Mouse (Mus musculus) CH12.LX (cell line): ENCODE results near the gene Arnt. TPM values are rescaled to one million over a fixed set of nuclear protein-coding genes. Genes with fewer than 3 reads are reported as not detected.

Experiments
- DNase-seq: peaks from one replicate; pipeline ENCODE4 v3.0.0-alpha.2; 2013; ENCODE audit errors: extremely low read depth
- H3K27ac ChIP-seq: 2 replicates; pipeline ENCODE4 v1.5.1; 2012; ENCODE audit warnings: low read depth, mild to moderate bottlenecking, control low read depth, moderate library complexity; ENCODE audit not compliant: insufficient read depth
- H3K27me3 ChIP-seq: replicated peaks from 2 replicates; pipeline ENCODE3; 2012; ENCODE audit warnings: inconsistent platforms
- H3K36me3 ChIP-seq, 2 experiments: replicated peaks in 1 of 2; 2 replicates each; pipeline versions ENCODE3 to v1.6.1; 2012; ENCODE audit warnings: inconsistent platforms in 1 of 2, low read length in 1 of 2, mild to moderate bottlenecking in 1 of 2, mixed read lengths in 1 of 2, moderate library complexity in 1 of 2; ENCODE audit not compliant: control insufficient read depth in 1 of 2, insufficient read depth in 1 of 2
- H3K4me1 ChIP-seq, 2 experiments: 2 replicates each; pipeline ENCODE4 v1.6.1; 2012; ENCODE audit warnings: inconsistent platforms in 1 of 2, moderate library complexity in 1 of 2; ENCODE audit not compliant: insufficient read depth in 2 of 2, control insufficient read depth in 1 of 2
- H3K4me2 ChIP-seq: 2 replicates; pipeline ENCODE4 v1.6.1; 2012; ENCODE audit warnings: low read depth, mild to moderate bottlenecking, control low read depth; ENCODE audit not compliant: poor library complexity, insufficient read depth, severe bottlenecking
- H3K4me3 ChIP-seq, 3 experiments: fragments of 150-350 bp in 1 of 3; sonication (generic) in 1 of 3; replicated peaks in 1 of 3; 2 replicates each; pipeline versions ENCODE3 to v1.5.1; 2011 to 2012; ENCODE audit warnings: low read depth in 2 of 3, low read length in 2 of 3, mild to moderate bottlenecking in 2 of 3, moderate library complexity in 2 of 3, control low read depth in 1 of 3, improper control_type of control experiment in 1 of 3, inconsistent platforms in 1 of 3, mixed read lengths in 1 of 3; ENCODE audit not compliant: poor library complexity in 1 of 3
- H3K79me2 ChIP-seq: replicated peaks from 2 replicates; pipeline ENCODE4 v1.6.1; 2012; ENCODE audit warnings: mild to moderate bottlenecking, moderate library complexity; ENCODE audit not compliant: control insufficient read depth, poor library complexity, insufficient read depth, severe bottlenecking; ENCODE audit errors: extremely low read depth
- H3K9ac ChIP-seq: 2 replicates; pipeline ENCODE4 v1.6.1; 2012; ENCODE audit warnings: low read depth, mild to moderate bottlenecking, control low read depth, moderate library complexity; ENCODE audit not compliant: insufficient read depth
- H3K9me3 ChIP-seq: replicated peaks from 2 replicates; pipeline ENCODE3; 2012; ENCODE audit warnings: low read length, inconsistent platforms, mixed read lengths
- BHLHE40 ChIP-seq: IDR thresholded peaks from 2 replicates; pipeline ENCODE4 v1.6.1; 2011; ENCODE audit warnings: mild to moderate bottlenecking, low read depth, low read length, improper control_type of control experiment
- CHD1 ChIP-seq: IDR thresholded peaks from 2 replicates; pipeline ENCODE4 v1.6.1; 2012; ENCODE audit warnings: low read depth, low read length, improper control_type of control experiment, inconsistent platforms
- E2F4 ChIP-seq: IDR thresholded peaks from 2 replicates; pipeline ENCODE4 v1.6.1; 2011; ENCODE audit warnings: low read depth, low read length, improper control_type of control experiment; ENCODE audit not compliant: insufficient replicate concordance
- EP300 ChIP-seq: IDR thresholded peaks from 2 replicates; pipeline ENCODE4 v1.6.1; 2011; ENCODE audit warnings: low read length, improper control_type of control experiment
- ETS1 ChIP-seq: conservative IDR thresholded peaks from 2 replicates; pipeline ENCODE4 v1.6.1; 2012; ENCODE audit warnings: low read depth, mild to moderate bottlenecking, inconsistent platforms, low read length, improper control_type of control experiment, moderate library complexity
- GABPA ChIP-seq: IDR thresholded peaks from 2 replicates; pipeline ENCODE4 v1.6.1; 2012; ENCODE audit warnings: low read depth, low read length, improper control_type of control experiment, inconsistent platforms; ENCODE audit not compliant: insufficient replicate concordance
- HCFC1 ChIP-seq: IDR thresholded peaks from 2 replicates; pipeline ENCODE4 v1.6.1; 2012; ENCODE audit warnings: low read depth, mild to moderate bottlenecking, inconsistent platforms, low read length, improper control_type of control experiment
- IRF4 ChIP-seq: IDR thresholded peaks from 2 replicates; pipeline ENCODE4 v1.6.1; 2014; ENCODE audit warnings: low read depth, mild to moderate bottlenecking, inconsistent platforms, low read length, improper control_type of control experiment
- JUN ChIP-seq: IDR thresholded peaks from 2 replicates; pipeline ENCODE4 v1.6.1; 2011; ENCODE audit warnings: low read depth, mild to moderate bottlenecking, low read length, improper control_type of control experiment, moderate library complexity; ENCODE audit not compliant: insufficient read depth
- JUND ChIP-seq: conservative IDR thresholded peaks from 2 replicates; pipeline ENCODE4 v1.6.1; 2011; ENCODE audit warnings: low read depth, low read length, improper control_type of control experiment
- KAT2A ChIP-seq: IDR thresholded peaks from 2 replicates; pipeline ENCODE4 v1.6.1; 2012; ENCODE audit warnings: low read length, improper control_type of control experiment, inconsistent platforms; ENCODE audit not compliant: insufficient replicate concordance
- MAFK ChIP-seq: IDR thresholded peaks from 2 replicates; pipeline ENCODE4 v1.6.1; 2011; ENCODE audit warnings: low read length, improper control_type of control experiment; ENCODE audit not compliant: insufficient replicate concordance
- MEF2A ChIP-seq: IDR thresholded peaks from 2 replicates; pipeline ENCODE4 v1.6.1; 2014; ENCODE audit warnings: low read depth, mild to moderate bottlenecking, inconsistent platforms, low read length, improper control_type of control experiment, borderline replicate concordance
- NELFE ChIP-seq: IDR thresholded peaks from 2 replicates; pipeline ENCODE4 v1.6.1; 2011; ENCODE audit warnings: low read depth, low read length, improper control_type of control experiment
- NRF1 ChIP-seq: IDR thresholded peaks from 2 replicates; pipeline ENCODE4 v1.6.1; 2014; ENCODE audit warnings: low read depth, mild to moderate bottlenecking, inconsistent platforms, low read length, improper control_type of control experiment, moderate library complexity
- PAX5 ChIP-seq: IDR thresholded peaks from 2 replicates; pipeline ENCODE4 v1.6.1; 2012; ENCODE audit warnings: low read length, inconsistent platforms, mixed read lengths
- SIN3A ChIP-seq: IDR thresholded peaks from 2 replicates; pipeline ENCODE4 v1.6.1; 2012; ENCODE audit warnings: low read length, improper control_type of control experiment, inconsistent platforms
- TBP ChIP-seq: conservative IDR thresholded peaks from 2 replicates; pipeline ENCODE4 v1.6.1; 2011; ENCODE audit warnings: low read depth, low read length, improper control_type of control experiment
- UBTF ChIP-seq: IDR thresholded peaks from 2 replicates; pipeline ENCODE4 v1.6.1; 2012; ENCODE audit warnings: low read depth, mild to moderate bottlenecking, inconsistent platforms, low read length, improper control_type of control experiment, moderate library complexity
- USF1 ChIP-seq: IDR thresholded peaks from 2 replicates; pipeline ENCODE4 v1.6.1; 2014; ENCODE audit warnings: low read depth, mild to moderate bottlenecking, inconsistent platforms, low read length, improper control_type of control experiment
- USF2 ChIP-seq: conservative IDR thresholded peaks from 2 replicates; pipeline ENCODE4 v1.6.1; 2011; ENCODE audit warnings: low read depth, low read length, improper control_type of control experiment
- ZC3H11A ChIP-seq: IDR thresholded peaks from 2 replicates; pipeline ENCODE4 v1.6.1; 2012; ENCODE audit warnings: low read depth, mild to moderate bottlenecking, inconsistent platforms, low read length, improper control_type of control experiment
- dilution Hi-C: fragments of 300-500 bp; cut with MboI; formaldehyde crosslinking; loops from 2 replicates; pipeline ENCODE4 v1.14.3; 2020; ENCODE audit warnings: low sequenced_read_pairs; ENCODE audit not compliant: extremely low pct_unique_long_range_greater_than_20kb, extremely low pct_ligation_motif_present
- in situ Hi-C: fragments of 300-500 bp; cut with MboI; formaldehyde crosslinking; loops from 3 replicates; pipeline ENCODE4 v1.14.3; 2019; ENCODE audit warnings: low sequenced_read_pairs, low pct_ligation_motif_present, low pct_unique_long_range_greater_than_20kb, mixed read lengths
- polyA plus RNA-seq: library from polyadenylated mRNA; unstranded; fragments of >175 nt; gene quantifications from 2 replicates; pipeline ENCODE4 v1.2.1, GENCODE M21; 2012; ENCODE audit warnings: low read depth; ENCODE audit not compliant: insufficient read length
- total RNA-seq, 2 experiments: library from RNA; depleted of rRNA; stranded (reverse); fragments of 300-350 nt in 1 of 2; fragments of >200 nt in 1 of 2; gene quantifications; 2 replicates each; pipeline ENCODE4 v1.2.3; 2012 to 2014

Arnt gene
- total and polyA plus RNA-seq, 3 experiments = 12.4 to 27.7 (median 13.2) TPM

DNA sequence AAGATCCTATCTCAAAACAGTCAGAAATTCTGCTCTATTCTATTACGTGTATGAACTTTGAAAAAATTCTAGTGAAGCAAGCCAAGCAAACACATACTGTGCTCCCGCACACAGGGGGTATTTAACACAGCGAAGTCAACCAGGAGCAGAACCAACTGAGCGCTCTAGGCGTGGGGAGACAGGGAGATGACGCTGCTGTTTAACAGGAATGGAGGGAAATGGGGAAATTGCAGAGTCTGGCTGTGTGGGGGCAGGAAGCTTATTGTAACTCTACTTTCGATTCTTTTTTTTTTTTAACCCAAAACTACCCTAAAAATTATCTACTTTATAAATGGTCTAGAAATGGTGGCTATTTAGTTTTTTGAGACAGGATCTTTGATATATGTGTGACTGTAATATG is 84.7 kb downstream of the Arnt start:
- no peak overlapping the region for H3K4me3 ChIP-seq
- in situ Hi-C loops (loop anchor here (25.0 kb wide), 1 partner anchor 243 kb away; the partner anchor contains the start of gene Tars2), dilution Hi-C loops (no loop called here)
- no peaks in the 10 kb centered on the region for H3K9me3 ChIP-seq
- H3K27ac ChIP-seq = no peak overlapping the region
- no peaks in the 10 kb centered on the region for H3K79me2 ChIP-seq
- H3K27me3 ChIP-seq = no peaks in the 10 kb centered on the region
- DNase-seq = no peak
- H3K9ac ChIP-seq = no peak overlapping the region
- H3K4me1 ChIP-seq = peaks cover 23 to 49% of the 10 kb centered on the region in 2 experiments
- H3K4me2 ChIP-seq = no peak overlapping the region
- TF ChIP-seq PAX5 = no peak
- TF ChIP-seq UBTF = no peak
- TF ChIP-seq E2F4 = no peak
- no peak for TF ChIP-seq JUN
- no peak for TF ChIP-seq HCFC1
- TF ChIP-seq SIN3A = no peak
- no peak for TF ChIP-seq NELFE
- TF ChIP-seq IRF4 = no peak
- no peak for TF ChIP-seq MEF2A
- TF ChIP-seq, all 38 proteins: peak for 0
- no peaks in the 10 kb centered on the region for H3K36me3 ChIP-seq

DNA sequence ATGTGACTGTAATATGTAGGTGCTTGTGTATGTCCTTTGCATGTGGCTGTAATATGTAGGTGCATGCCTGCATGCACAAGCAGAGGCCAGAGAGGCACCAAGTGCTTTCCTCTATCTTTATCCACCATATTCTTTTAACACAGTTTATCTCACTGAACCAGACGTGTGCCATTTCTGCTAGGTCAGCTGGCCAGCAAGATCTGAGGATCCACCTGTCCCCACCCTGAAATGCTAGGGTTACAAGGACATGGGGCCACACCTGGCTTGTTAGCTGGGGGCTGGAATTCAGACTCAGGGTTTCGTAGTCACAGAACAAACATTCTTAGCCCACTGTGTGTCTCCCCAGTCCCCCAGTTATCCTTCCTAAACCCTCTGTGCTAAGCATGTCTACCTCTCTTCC is 85.1 kb downstream of the Arnt start:
- Histone ChIP-seq H3K9ac (no peak overlapping the region), H3K9me3 (no peaks in the 10 kb centered on the region), H3K27me3 (no peaks in the 10 kb centered on the region), H3K4me3 (no peak overlapping the region), H3K4me1 (peaks cover 25 to 53% of the 10 kb centered on the region in 2 experiments), H3K4me2 (no peak overlapping the region), H3K36me3 (no peaks in the 10 kb centered on the region), H3K79me2 (no peaks in the 10 kb centered on the region), H3K27ac (no peak overlapping the region)
- no peak for TF ChIP-seq USF1
- no peak for TF ChIP-seq NELFE
- in situ Hi-C loops (loop anchor here (25.0 kb wide), 1 partner anchor 243 kb away; the partner anchor contains the start of gene Tars2), dilution Hi-C loops (no loop called here)
- no peak for DNase-seq

DNA sequence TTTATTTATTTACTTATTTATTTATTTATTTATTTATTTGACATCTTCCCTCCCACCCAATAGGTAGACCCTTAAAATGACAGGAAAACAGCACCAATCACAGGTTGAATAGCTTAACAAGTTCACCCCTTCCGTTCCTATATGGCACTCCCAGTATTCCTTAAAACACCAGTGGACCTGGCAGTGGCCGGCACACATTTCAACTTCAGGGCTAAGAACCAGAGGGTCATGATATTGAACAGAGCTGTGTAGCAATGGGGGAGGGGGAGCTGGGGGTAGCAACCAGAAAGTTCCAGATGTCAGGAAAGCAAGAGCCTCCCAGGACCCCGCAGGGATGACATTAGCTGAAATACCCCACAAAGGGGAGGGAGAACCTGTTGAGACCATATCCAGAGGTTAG is 85.9 kb downstream of the Arnt start:
- in situ Hi-C loops (loop anchor here (5.0 to 25.0 kb wide), 2 partner anchors 52 to 242 kb away; partner anchors contain the start of gene Tars2), dilution Hi-C loops (no loop called here)
- no peaks in the 10 kb centered on the region for H3K79me2 ChIP-seq
- H3K36me3 ChIP-seq = no peaks in the 10 kb centered on the region
- no peaks in the 10 kb centered on the region for H3K27me3 ChIP-seq
- no peak overlapping the region for H3K4me2 ChIP-seq
- H3K9me3 ChIP-seq = no peaks in the 10 kb centered on the region
- H3K27ac ChIP-seq = no peak overlapping the region
- H3K9ac ChIP-seq = no peak overlapping the region
- H3K4me3 ChIP-seq = no peak overlapping the region
- peaks cover 29 to 53% of the 10 kb centered on the region in 2 experiments for H3K4me1 ChIP-seq
- no peak for TF ChIP-seq IRF4
- TF ChIP-seq NRF1 = no peak
- TF ChIP-seq GABPA = no peak
- no peak for TF ChIP-seq TBP
- no peak for TF ChIP-seq USF2
- TF ChIP-seq BHLHE40 = no peak
- TF ChIP-seq NELFE = no peak
- TF ChIP-seq ZC3H11A = no peak
- TF ChIP-seq KAT2A = no peak
- TF ChIP-seq ETS1 = no peak
- TF ChIP-seq SIN3A = no peak
- TF ChIP-seq MAFK = no peak
- no peak for TF ChIP-seq E2F4
- no peak for TF ChIP-seq CHD1
- no peak for TF ChIP-seq HCFC1
- TF ChIP-seq JUN = no peak
- no peak for TF ChIP-seq JUND
- TF ChIP-seq EP300 = no peak
- TF ChIP-seq, all 38 proteins: peak for 0
- DNase-seq = no peak
